Mouse (Mus musculus): ENCODE data around the gene Tsx. TPM values are rescaled to one million over a fixed set of nuclear protein-coding genes. Genes with fewer than 3 reads are reported as not detected.

Gene Tsx
- polyA plus RNA-seq (2015; fragmentation: Nextera tagmentation; extraction: Ambion mirVana) = 0.47 and 0.73 TPM in 2 replicates

- no peaks in the 10 kb centered on the region for H3K36me3 ChIP-seq
- H3K4me3 ChIP-seq = no peak within 1 kb of the TSS
- peaks cover 13% of the 10 kb centered on the region for H3K27me3 ChIP-seq
- no peaks in the 10 kb centered on the region for H3K9me3 ChIP-seq
- no peaks in the 10 kb centered on the region for H3K4me1 ChIP-seq
- H3K9ac ChIP-seq (replicated peaks) = no peak within 1 kb of the TSS
- ATAC-seq (replicated peaks) = no peak
- no peak within 1 kb of the TSS for H3K27ac ChIP-seq (replicated peaks)
- 80% methylated on average over 5 of the region's 5 CpGs for WGBS
- H3K4me2 ChIP-seq (replicated peaks) = no peak within 1 kb of the TSS
Measured at GRCm38 (mm10) chrX:103414167-103414566, at the start of gene Tsx. Gene Tsx (plus strand): TSS chrX:103414467.

- H3K4me1 ChIP-seq = peaks cover 4% of the 10 kb centered on the region; the same call in 1 of the 2 replicates
- H3K4me2 ChIP-seq (replicated peaks) = no peak overlapping the region
- WGBS = 32% methylated on average over 5 of the region's 5 CpGs
- no peak overlapping the region for H3K4me3 ChIP-seq
- no peak overlapping the region for H3K27ac ChIP-seq (replicated peaks)
- no peaks in the 10 kb centered on the region for H3K9me3 ChIP-seq
- H3K9ac ChIP-seq (replicated peaks) = no peak overlapping the region
- no peak for ATAC-seq (replicated peaks)
- H3K27me3 ChIP-seq = peaks cover 8% of the 10 kb centered on the region; the same call in 1 of the 2 replicates
- no peaks in the 10 kb centered on the region for H3K36me3 ChIP-seq
Measured at GRCm38 (mm10) chrX:103366201-103366600, 48.1 kb upstream of the Tsx start.

GRCm38 (mm10) chrX:103368650-103369049 is 45.6 kb upstream of the Tsx start:
- H3K9ac ChIP-seq (replicated peaks) = no peak overlapping the region
- no peak overlapping the region for H3K4me3 ChIP-seq
- peaks cover 15% of the 10 kb centered on the region; the same call in 1 of the 2 replicates for H3K27me3 ChIP-seq
- no peak overlapping the region for H3K4me2 ChIP-seq (replicated peaks)
- H3K4me1 ChIP-seq = peaks cover 4% of the 10 kb centered on the region; the same call in 1 of the 2 replicates
- ATAC-seq (replicated peaks) = no peak
- no peak overlapping the region for H3K27ac ChIP-seq (replicated peaks)
- H3K9me3 ChIP-seq = no peaks in the 10 kb centered on the region
- no peaks in the 10 kb centered on the region for H3K36me3 ChIP-seq
- 68% methylated on average over 3 of the region's 3 CpGs for WGBS

GRCm38 (mm10) chrX:103371221-103371620 is 43.0 kb upstream of the Tsx start:
- Histone ChIP-seq H3K4me3 (no peak overlapping the region), H3K4me1 (peaks cover 1% of the 10 kb centered on the region; the same call in 1 of the 2 replicates), H3K4me2 (replicated peaks) (no peak overlapping the region), H3K27me3 (peaks cover 15% of the 10 kb centered on the region; the same call in 1 of the 2 replicates), H3K9me3 (no peaks in the 10 kb centered on the region), H3K27ac (replicated peaks) (no peak overlapping the region), H3K9ac (replicated peaks) (no peak overlapping the region), H3K36me3 (no peaks in the 10 kb centered on the region)
- ATAC-seq (replicated peaks) = no peak
- WGBS = 76% methylated on average over 2 of the region's 2 CpGs

- H3K4me2 ChIP-seq (replicated peaks) = no peak overlapping the region
- no peaks in the 10 kb centered on the region for H3K4me1 ChIP-seq
- 0 out of 2 replicates have a peak, but pooled peaks have one; percentile 19 for ATAC-seq (replicated peaks)
- peaks cover 15% of the 10 kb centered on the region; the same call in 1 of the 2 replicates for H3K27me3 ChIP-seq
- H3K9ac ChIP-seq (replicated peaks) = no peak overlapping the region
- H3K9me3 ChIP-seq = no peaks in the 10 kb centered on the region
- H3K27ac ChIP-seq (replicated peaks) = no peak overlapping the region
- WGBS = 35% methylated on average over 2 of the region's 2 CpGs
- H3K36me3 ChIP-seq = no peaks in the 10 kb centered on the region
- no peak overlapping the region for H3K4me3 ChIP-seq
Measured at GRCm38 (mm10) chrX:103371627-103372026, 42.6 kb upstream of the Tsx start.

GRCm38 (mm10) chrX:103374250-103374649 is 40.0 kb upstream of the Tsx start:
- H3K27me3 ChIP-seq = peaks cover 10% of the 10 kb centered on the region; the same call in 1 of the 2 replicates
- no peak for ATAC-seq (replicated peaks)
- H3K4me1 ChIP-seq = no peaks in the 10 kb centered on the region
- no peaks in the 10 kb centered on the region for H3K9me3 ChIP-seq
- H3K4me2 ChIP-seq (replicated peaks) = no peak overlapping the region
- no peaks in the 10 kb centered on the region for H3K36me3 ChIP-seq
- no peak overlapping the region for H3K4me3 ChIP-seq
- H3K9ac ChIP-seq (replicated peaks) = no peak overlapping the region
- H3K27ac ChIP-seq (replicated peaks) = no peak overlapping the region
- WGBS = 72% methylated on average over 5 of the region's 5 CpGs

GRCm38 (mm10) chrX:103384528-103384927 is 29.7 kb upstream of the Tsx start:
- Histone ChIP-seq H3K9me3 (no peaks in the 10 kb centered on the region), H3K36me3 (no peaks in the 10 kb centered on the region), H3K27me3 (peaks cover 3% of the 10 kb centered on the region; the same call in 1 of the 2 replicates), H3K27ac (replicated peaks) (no peak overlapping the region), H3K4me3 (no peak overlapping the region), H3K4me1 (no peaks in the 10 kb centered on the region), H3K4me2 (replicated peaks) (no peak overlapping the region), H3K9ac (replicated peaks) (no peak overlapping the region)
- 85% methylated on average over 3 of the region's 3 CpGs for WGBS
- ATAC-seq (replicated peaks) = no peak

GRCm38 (mm10) chrX:103388131-103388530 is 26.1 kb upstream of the Tsx start:
- no peaks in the 10 kb centered on the region for H3K36me3 ChIP-seq
- H3K4me3 ChIP-seq = no peak overlapping the region
- no peak for ATAC-seq (replicated peaks)
- 81% methylated on average over 3 of the region's 3 CpGs for WGBS
- H3K4me2 ChIP-seq (replicated peaks) = no peak overlapping the region
- no peaks in the 10 kb centered on the region for H3K9me3 ChIP-seq
- H3K4me1 ChIP-seq = no peaks in the 10 kb centered on the region
- peaks cover 3% of the 10 kb centered on the region; the same call in 1 of the 2 replicates for H3K27me3 ChIP-seq
- H3K9ac ChIP-seq (replicated peaks) = no peak overlapping the region
- no peak overlapping the region for H3K27ac ChIP-seq (replicated peaks)

- Histone ChIP-seq H3K9ac (replicated peaks) (no peak overlapping the region), H3K4me3 (no peak overlapping the region), H3K27me3 (peaks cover 9% of the 10 kb centered on the region; the same call in 1 of the 2 replicates), H3K36me3 (no peaks in the 10 kb centered on the region), H3K27ac (replicated peaks) (no peak overlapping the region), H3K4me2 (replicated peaks) (no peak overlapping the region), H3K9me3 (no peaks in the 10 kb centered on the region), H3K4me1 (no peaks in the 10 kb centered on the region)
- no peak for ATAC-seq (replicated peaks)
- 75% methylated on average over 1 of the region's 1 CpGs for WGBS
Measured at GRCm38 (mm10) chrX:103393841-103394240, 20.4 kb upstream of the Tsx start.

GRCm38 (mm10) chrX:103405021-103405420 is 9.2 kb upstream of the Tsx start:
- ATAC-seq (replicated peaks) = no peak
- Histone ChIP-seq H3K9me3 (no peaks in the 10 kb centered on the region), H3K4me2 (replicated peaks) (no peak overlapping the region), H3K27me3 (peaks cover 4% of the 10 kb centered on the region; the same call in 1 of the 2 replicates), H3K9ac (replicated peaks) (no peak overlapping the region), H3K4me1 (no peaks in the 10 kb centered on the region), H3K27ac (replicated peaks) (no peak overlapping the region), H3K36me3 (no peaks in the 10 kb centered on the region), H3K4me3 (no peak overlapping the region)
- 42% methylated on average over 13 of the region's 13 CpGs for WGBS

GRCm38 (mm10) chrX:103421710-103422109 is 7.4 kb downstream of the Tsx start, which contains the start of gene Gm26992:
Gene Gm26992 (plus strand): TSS chrX:103422010.
- 89% methylated on average over 2 of the region's 2 CpGs for WGBS
- Histone ChIP-seq H3K36me3 (no peaks in the 10 kb centered on the region), H3K9me3 (no peaks in the 10 kb centered on the region), H3K4me2 (replicated peaks) (no peak within 1 kb of the TSS), H3K27me3 (0 out of 2 replicates have a peak, but pooled peaks cover 10% of the 10 kb centered on the region), H3K9ac (replicated peaks) (no peak within 1 kb of the TSS), H3K27ac (replicated peaks) (no peak within 1 kb of the TSS), H3K4me3 (no peak within 1 kb of the TSS), H3K4me1 (no peaks in the 10 kb centered on the region)
- ATAC-seq (replicated peaks) = no peak

GRCm38 (mm10) chrX:103427677-103428076 is 13.4 kb downstream of the Tsx start:
- ATAC-seq (replicated peaks) = no peak
- WGBS = 71% methylated on average over 7 of the region's 7 CpGs

GRCm38 (mm10) chrX:103432293-103432692 is 18.0 kb downstream of the Tsx start:
- Histone ChIP-seq H3K36me3 (no peaks in the 10 kb centered on the region), H3K9me3 (no peaks in the 10 kb centered on the region), H3K4me3 (no peak overlapping the region), H3K27me3 (peaks cover 5% of the 10 kb centered on the region), H3K4me1 (no peaks in the 10 kb centered on the region), H3K9ac (replicated peaks) (no peak overlapping the region), H3K27ac (replicated peaks) (no peak overlapping the region), H3K4me2 (replicated peaks) (no peak overlapping the region)
- WGBS = 77% methylated on average over 7 of the region's 7 CpGs
- no peak for ATAC-seq (replicated peaks)

More at GRCm38 (mm10) chrX:103427677-103428076, 13.4 kb downstream of the Tsx start:
- no peak overlapping the region for H3K27ac ChIP-seq (replicated peaks)
- no peak overlapping the region for H3K4me2 ChIP-seq (replicated peaks)
- H3K4me3 ChIP-seq = no peak overlapping the region
- H3K27me3 ChIP-seq = 0 out of 2 replicates have a peak, but pooled peaks cover 3% of the 10 kb centered on the region
- H3K36me3 ChIP-seq = no peaks in the 10 kb centered on the region
- no peak overlapping the region for H3K9ac ChIP-seq (replicated peaks)
- H3K9me3 ChIP-seq = no peaks in the 10 kb centered on the region
- no peaks in the 10 kb centered on the region for H3K4me1 ChIP-seq

All from forebrain, embryonic 15.5 days (tissue).